Mouse (Mus musculus): ENCODE data around the gene Carhsp1. TPM values are rescaled to one million over a fixed set of nuclear protein-coding genes. Genes with fewer than 3 reads are reported as not detected.

The Carhsp1 gene
- 87.2 and 90.0 TPM in 2 replicates for polyA plus RNA-seq (2015; fragmentation: Nextera tagmentation; extraction: Ambion mirVana)

DNA sequence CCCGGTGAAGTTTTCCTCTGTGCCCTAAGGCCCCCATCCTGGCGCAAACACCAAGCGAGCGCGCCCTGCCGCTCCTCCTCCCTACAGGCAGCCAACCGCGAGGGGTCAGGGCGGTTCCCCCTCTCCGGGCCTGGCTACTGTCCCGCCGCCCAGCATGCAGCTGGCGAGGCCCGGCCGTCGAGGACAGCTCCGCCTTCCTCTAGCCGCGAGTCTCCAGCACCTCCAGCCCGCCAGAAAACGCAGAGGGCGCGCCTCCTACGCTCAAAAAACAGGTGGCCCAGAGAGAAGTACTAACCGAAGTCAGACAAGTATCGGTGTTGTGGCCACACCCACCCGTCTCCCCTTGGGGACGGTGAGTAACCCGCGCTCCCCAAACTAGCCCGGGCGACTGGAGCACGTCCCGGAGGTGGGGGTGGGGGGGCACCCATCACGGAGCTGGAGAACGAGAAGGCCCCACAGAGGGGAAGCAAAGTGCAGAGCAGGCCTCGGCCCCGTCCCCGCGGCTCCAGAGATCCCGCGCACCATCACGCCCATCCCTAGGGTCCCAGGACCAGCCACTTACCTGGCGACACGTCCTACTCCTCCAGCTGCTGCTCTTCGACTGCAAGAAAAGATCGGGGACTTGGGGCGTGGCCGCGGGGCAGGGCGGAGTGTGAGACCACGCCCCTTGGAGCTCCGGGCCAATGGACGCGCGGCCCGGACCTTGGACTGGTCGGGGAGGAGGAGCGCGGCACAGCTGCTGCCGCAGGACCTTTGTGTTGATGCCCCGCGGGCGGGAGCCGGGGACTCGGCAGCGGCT lies at the start of gene Carhsp1:
Gene Carhsp1 (minus strand): TSS at position 605 of the 799 bp plus-strand sequence.
- WGBS, result under 1% methylated on average over 67 of the region's 67 CpGs
- H3K9me3 ChIP-seq, result no peaks in the 10 kb centered on the region

GRCm38 (mm10) chr16:8720447-8720846 lies 48.5 kb upstream of the Carhsp1 start:
- Histone ChIP-seq H3K4me2 (no peak overlapping the region), H3K9me3 (no peaks in the 10 kb centered on the region), H3K27me3 (replicated peaks) (no peaks in the 10 kb centered on the region), H3K27ac (replicated peaks) (no peak overlapping the region), H3K9ac (no peak overlapping the region), H3K4me1 (peaks cover 52% of the 10 kb centered on the region), H3K36me3 (peaks cover 10% of the 10 kb centered on the region), H3K4me3 (no peak overlapping the region)
- WGBS, result 91% methylated on average over 4 of the region's 4 CpGs
- no peak for ATAC-seq (ENCODE audit: extremely low read depth, insufficient number of reproducible peaks, low FRiP score, low TSS enrichment)

More for the DNA sequence above, at the start of gene Carhsp1:
- Histone ChIP-seq H3K27me3 (replicated peaks) (peaks cover 8% of the 10 kb centered on the region), H3K9ac (peak within 1 kb of the TSS; percentile 82), H3K27ac (replicated peaks) (peak within 1 kb of the TSS; percentile 85), H3K4me2 (peak within 1 kb of the TSS; percentile 79), H3K4me1 (peaks cover 58% of the 10 kb centered on the region), H3K4me3 (peak within 1 kb of the TSS; percentile 69), H3K36me3 (peaks cover 4% of the 10 kb centered on the region; the same call in 1 of the 2 replicates)
- peak; percentile 86 for ATAC-seq (ENCODE audit: extremely low read depth, insufficient number of reproducible peaks, low FRiP score, low TSS enrichment)

DNA sequence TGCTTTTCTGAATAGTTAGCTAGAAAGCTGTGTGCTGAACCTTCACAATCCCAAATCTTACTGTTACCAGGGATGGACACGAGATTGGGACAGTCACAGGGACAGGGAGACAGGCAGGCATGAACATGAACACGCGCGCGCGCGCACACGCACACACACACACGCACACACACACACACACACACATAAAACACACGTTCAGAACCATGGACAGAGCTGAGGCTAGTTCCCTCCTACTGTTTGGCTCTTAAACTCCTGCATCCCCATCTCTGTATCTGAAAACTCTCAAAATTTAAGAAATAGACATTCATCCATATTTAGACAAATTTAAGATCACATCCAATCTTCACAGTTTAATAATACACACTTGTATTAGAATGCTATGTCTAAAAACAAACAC lies 45.8 kb upstream of the Carhsp1 start:
- Histone ChIP-seq H3K36me3 (peaks cover 37% of the 10 kb centered on the region), H3K4me2 (no peak overlapping the region), H3K9me3 (no peaks in the 10 kb centered on the region), H3K27me3 (replicated peaks) (no peaks in the 10 kb centered on the region), H3K27ac (replicated peaks) (no peak overlapping the region), H3K9ac (no peak overlapping the region), H3K4me3 (no peak overlapping the region), H3K4me1 (peaks cover 50% of the 10 kb centered on the region)
- ATAC-seq (ENCODE audit: extremely low read depth, insufficient number of reproducible peaks, low FRiP score, low TSS enrichment), result no peak
- WGBS, result 92% methylated on average over 10 of the region's 10 CpGs

DNA sequence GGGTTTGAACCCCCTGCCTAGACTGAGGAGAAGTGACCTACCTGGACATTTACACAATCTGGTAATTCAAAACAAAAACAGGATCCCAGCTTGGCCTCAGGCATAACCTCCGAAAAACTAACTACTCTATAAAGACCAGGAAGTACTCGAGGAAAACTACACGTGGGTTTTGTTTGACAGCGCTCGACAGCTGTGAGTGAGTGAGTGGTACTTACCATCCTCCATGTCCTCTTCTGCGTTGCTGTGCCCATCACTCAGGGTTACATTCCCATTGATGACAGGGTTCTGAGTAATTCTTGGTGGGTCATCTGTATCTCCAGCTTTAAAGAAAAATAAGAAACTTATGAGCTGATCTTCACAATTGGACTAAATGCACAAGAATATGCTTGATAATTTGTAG lies 44.3 kb upstream of the Carhsp1 start:
- no peak overlapping the region for H3K9ac ChIP-seq
- no peak overlapping the region for H3K27ac ChIP-seq (replicated peaks)
- no peak overlapping the region for H3K4me2 ChIP-seq
- no peaks in the 10 kb centered on the region for H3K27me3 ChIP-seq (replicated peaks)
- no peaks in the 10 kb centered on the region for H3K9me3 ChIP-seq
- WGBS, result 65% methylated on average over 6 of the region's 6 CpGs
- peaks cover 41% of the 10 kb centered on the region for H3K4me1 ChIP-seq
- H3K36me3 ChIP-seq, result peaks cover 51% of the 10 kb centered on the region
- ATAC-seq (ENCODE audit: extremely low read depth, insufficient number of reproducible peaks, low FRiP score, low TSS enrichment), result no peak
- H3K4me3 ChIP-seq, result no peak overlapping the region

DNA sequence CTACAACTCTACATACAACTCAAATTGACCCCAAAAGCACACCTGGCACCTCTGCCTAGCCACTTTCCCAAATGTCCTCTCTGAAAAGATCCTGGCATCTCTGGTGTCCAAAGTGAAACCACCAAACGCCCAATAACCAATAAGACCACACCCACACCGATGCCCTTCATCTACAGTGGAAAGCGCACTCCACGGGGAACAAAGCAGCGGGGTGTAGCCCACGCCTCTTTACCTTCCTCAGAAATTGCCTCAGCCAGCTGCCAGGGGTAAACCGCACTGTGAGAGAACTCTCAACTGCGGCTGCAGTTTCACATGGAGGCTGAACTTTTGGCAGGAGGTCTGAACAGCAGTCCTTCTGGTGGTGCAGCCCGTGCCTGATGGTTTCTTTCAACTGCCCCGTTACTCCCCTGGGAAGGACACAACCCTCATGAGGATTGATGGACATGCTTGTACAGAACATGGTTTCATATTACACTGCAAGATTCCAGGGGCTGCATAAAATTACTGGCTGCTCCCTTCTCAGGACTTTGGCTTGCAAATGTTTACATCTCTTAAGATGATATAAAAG lies 43.6 kb upstream of the Carhsp1 start:
- H3K9me3 ChIP-seq, result no peaks in the 10 kb centered on the region

GRCm38 (mm10) chr16:8714851-8715250 lies 42.9 kb upstream of the Carhsp1 start:
- Histone ChIP-seq H3K4me1 (peaks cover 34% of the 10 kb centered on the region), H3K27me3 (replicated peaks) (no peaks in the 10 kb centered on the region), H3K4me3 (no peak overlapping the region), H3K9ac (no peak overlapping the region), H3K4me2 (no peak overlapping the region), H3K36me3 (peaks cover 65% of the 10 kb centered on the region), H3K27ac (replicated peaks) (no peak overlapping the region), H3K9me3 (no peaks in the 10 kb centered on the region)
- no peak for ATAC-seq (ENCODE audit: extremely low read depth, insufficient number of reproducible peaks, low FRiP score, low TSS enrichment)
- 92% methylated on average over 5 of the region's 5 CpGs for WGBS

More for the DNA sequence above, 43.6 kb upstream of the Carhsp1 start:
- peaks cover 58% of the 10 kb centered on the region for H3K36me3 ChIP-seq
- H3K9ac ChIP-seq, result no peak overlapping the region
- WGBS, result 79% methylated on average over 10 of the region's 10 CpGs
- no peak overlapping the region for H3K4me2 ChIP-seq
- no peaks in the 10 kb centered on the region for H3K27me3 ChIP-seq (replicated peaks)
- H3K4me3 ChIP-seq, result no peak overlapping the region
- no peak for ATAC-seq (ENCODE audit: extremely low read depth, insufficient number of reproducible peaks, low FRiP score, low TSS enrichment)
- no peak overlapping the region; the same call in 1 of the 2 replicates for H3K27ac ChIP-seq (replicated peaks)
- peaks cover 41% of the 10 kb centered on the region for H3K4me1 ChIP-seq

- Histone ChIP-seq H3K4me2 (no peak overlapping the region), H3K9me3 (no peaks in the 10 kb centered on the region), H3K9ac (no peak overlapping the region), H3K4me3 (no peak overlapping the region), H3K27me3 (replicated peaks) (no peaks in the 10 kb centered on the region), H3K4me1 (peaks cover 21% of the 10 kb centered on the region), H3K27ac (replicated peaks) (no peak overlapping the region), H3K36me3 (peaks cover 94% of the 10 kb centered on the region)
- ATAC-seq (ENCODE audit: extremely low read depth, insufficient number of reproducible peaks, low FRiP score, low TSS enrichment), result no peak
- 86% methylated on average over 9 of the region's 9 CpGs for whole genome bisulfite sequencing
Measured at GRCm38 (mm10) chr16:8711998-8712397, 40.0 kb upstream of the Carhsp1 start.

- H3K36me3 ChIP-seq, result peaks cover 98% of the 10 kb centered on the region
- no peaks in the 10 kb centered on the region for H3K27me3 ChIP-seq (replicated peaks)
- H3K9ac ChIP-seq, result no peak overlapping the region
- 77% methylated on average over 3 of the region's 3 CpGs for WGBS
- H3K4me2 ChIP-seq, result no peak overlapping the region
- no peak overlapping the region for H3K27ac ChIP-seq (replicated peaks)
- H3K4me3 ChIP-seq, result no peak overlapping the region
- no peak for ATAC-seq (ENCODE audit: extremely low read depth, insufficient number of reproducible peaks, low FRiP score, low TSS enrichment)
- H3K4me1 ChIP-seq, result no peaks in the 10 kb centered on the region
- H3K9me3 ChIP-seq, result no peaks in the 10 kb centered on the region
Measured at GRCm38 (mm10) chr16:8700586-8700985, 28.6 kb upstream of the Carhsp1 start.

- Histone ChIP-seq H3K27me3 (replicated peaks) (no peaks in the 10 kb centered on the region), H3K9ac (no peak overlapping the region), H3K36me3 (peaks cover 99% of the 10 kb centered on the region), H3K4me2 (no peak overlapping the region), H3K9me3 (no peaks in the 10 kb centered on the region), H3K4me1 (no peaks in the 10 kb centered on the region), H3K27ac (replicated peaks) (no peak overlapping the region), H3K4me3 (no peak overlapping the region)
- WGBS, result 85% methylated on average over 8 of the region's 8 CpGs
- no peak for ATAC-seq (ENCODE audit: extremely low read depth, insufficient number of reproducible peaks, low FRiP score, low TSS enrichment)
Measured at GRCm38 (mm10) chr16:8699556-8699955, 27.6 kb upstream of the Carhsp1 start.

- 89% methylated on average over 7 of the region's 7 CpGs for WGBS
- H3K27ac ChIP-seq (replicated peaks), result no peak overlapping the region
Measured at GRCm38 (mm10) chr16:8691206-8691605, 19.3 kb upstream of the Carhsp1 start.

GRCm38 (mm10) chr16:8689979-8690656 lies 18.2 kb upstream of the Carhsp1 start:
- Histone ChIP-seq H3K4me2 (no peak overlapping the region), H3K36me3 (peaks cover 81% of the 10 kb centered on the region), H3K4me3 (no peak overlapping the region), H3K27me3 (replicated peaks) (no peaks in the 10 kb centered on the region), H3K27ac (replicated peaks) (no peak overlapping the region), H3K9me3 (no peaks in the 10 kb centered on the region), H3K9ac (no peak overlapping the region), H3K4me1 (peaks cover 15% of the 10 kb centered on the region)
- WGBS, result 91% methylated on average over 11 of the region's 11 CpGs
- no peak for ATAC-seq (ENCODE audit: extremely low read depth, insufficient number of reproducible peaks, low FRiP score, low TSS enrichment)

More at GRCm38 (mm10) chr16:8691206-8691605, 19.3 kb upstream of the Carhsp1 start:
- Histone ChIP-seq H3K4me1 (peaks cover 15% of the 10 kb centered on the region), H3K36me3 (peaks cover 88% of the 10 kb centered on the region), H3K4me2 (no peak overlapping the region), H3K4me3 (no peak overlapping the region), H3K9ac (no peak overlapping the region), H3K27me3 (replicated peaks) (no peaks in the 10 kb centered on the region), H3K9me3 (no peaks in the 10 kb centered on the region)
- no peak for ATAC-seq (ENCODE audit: extremely low read depth, insufficient number of reproducible peaks, low FRiP score, low TSS enrichment)

Measured in heart, embryonic 13.5 days (tissue).